Comparison of ENCODE assay signal across 30 mouse cellular contexts in the genomic region with DNA sequence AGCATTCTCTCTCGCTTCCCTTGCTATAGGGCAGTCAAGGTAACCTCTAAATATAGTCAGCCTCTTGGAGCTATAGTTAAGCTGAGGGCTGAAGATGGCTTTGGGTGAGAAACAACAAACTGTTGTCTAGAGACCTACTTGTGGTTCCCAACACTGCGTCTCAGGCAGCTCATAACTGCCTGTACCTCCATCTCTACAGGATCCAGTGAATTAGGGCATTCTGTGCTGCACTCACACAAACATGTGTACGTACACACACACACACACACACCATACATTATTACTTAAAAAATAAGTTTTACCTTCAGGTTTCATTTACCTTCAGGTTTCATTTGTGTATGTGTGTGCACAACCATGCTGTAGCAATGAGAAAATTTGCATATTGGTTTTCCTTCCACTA. TPM values are rescaled to one million over a fixed set of nuclear protein-coding genes. Genes with fewer than 3 reads are reported as not detected.
DNase-seq lines count a peak whose midpoint lies in the region; ATAC-seq lines count a peak whose summit lies in the region.
"Had no signal": no experiment of that assay in that cellular context is flagged by ENCODE, and none has a peak within 500 bp of the region (broad histone marks: within the 10 kb centered on the region; RNA-seq: fewer than 3 reads in every experiment).

No protein-coding gene starts in this region.

- peaks cover 67% of the 10 kb centered on the region for H3K36me3 ChIP-seq in hindbrain, embryonic 12.5 days
- peaks cover 90% of the 10 kb centered on the region for H3K36me3 ChIP-seq in hindbrain, embryonic 14.5 days (replicated peaks; ENCODE audit: control insufficient read depth, insufficient read depth)
- peaks cover 72% of the 10 kb centered on the region for H3K36me3 ChIP-seq in midbrain, embryonic 13.5 days
- peaks cover 87% of the 10 kb centered on the region for H3K36me3 ChIP-seq in midbrain, embryonic 10.5 days
- H3K36me3 ChIP-seq in forebrain, embryonic 16.5 days (ENCODE audit: control insufficient read depth, insufficient read depth), result peaks cover 50% of the 10 kb centered on the region
- H3K36me3 ChIP-seq in heart, embryonic 12.5 days, result peaks cover 66% of the 10 kb centered on the region

- no peak overlapping the region for H3K27ac ChIP-seq in hindbrain, embryonic 12.5 days
- H3K27ac ChIP-seq in hindbrain, embryonic 14.5 days, result no peak overlapping the region
- 0 out of 2 replicates have a peak overlapping the region, but pooled peaks have one; percentile 17 for H3K27ac ChIP-seq in midbrain, embryonic 13.5 days
- H3K27ac ChIP-seq in midbrain, embryonic 10.5 days (replicated peaks), result no peak overlapping the region
- H3K27ac ChIP-seq in forebrain, embryonic 16.5 days (ENCODE audit: low read length), result no peak overlapping the region
- H3K27ac ChIP-seq in heart, embryonic 12.5 days (ENCODE audit: poor library complexity, severe bottlenecking), result no peak overlapping the region
- H3K27ac ChIP-seq: embryonic facial prominence, embryonic 10.5 days; embryonic facial prominence, embryonic 15.5 days; heart, adult 2 months; heart, embryonic 13.5 days; intestine, embryonic 15.5 days; kidney, postnatal 0 days; limb, embryonic 15.5 days; liver, embryonic 14.5 days; neural tube, embryonic 12.5 days; stomach, postnatal 0 days had no signal

- WGBS in hindbrain, embryonic 12.5 days, result 85% methylated on average over 3 of the region's 3 CpGs
- 92% methylated on average over 3 of the region's 3 CpGs for WGBS in hindbrain, embryonic 14.5 days
- 92% methylated on average over 3 of the region's 3 CpGs for WGBS in midbrain, embryonic 13.5 days
- 95% methylated on average over 3 of the region's 3 CpGs for WGBS in midbrain, embryonic 10.5 days
- WGBS in forebrain, embryonic 16.5 days, result 96% methylated on average over 3 of the region's 3 CpGs
- WGBS in heart, embryonic 12.5 days, result 89% methylated on average over 3 of the region's 3 CpGs

- no peak overlapping the region for H3K4me2 ChIP-seq in hindbrain, embryonic 12.5 days (replicated peaks)
- no peak overlapping the region for H3K4me2 ChIP-seq in hindbrain, embryonic 14.5 days (replicated peaks)
- no peak overlapping the region for H3K4me2 ChIP-seq in midbrain, embryonic 13.5 days (replicated peaks)
- H3K4me2 ChIP-seq in forebrain, embryonic 16.5 days (ENCODE audit: low read length), result no peak overlapping the region
- no peak overlapping the region for H3K4me2 ChIP-seq in heart, embryonic 12.5 days
- H3K4me2 ChIP-seq: embryonic facial prominence, embryonic 15.5 days; heart, embryonic 13.5 days; intestine, embryonic 15.5 days; limb, embryonic 15.5 days; lung, embryonic 14.5 days; neural tube, embryonic 12.5 days had no signal

- H3K4me1 ChIP-seq in hindbrain, embryonic 12.5 days, result no peaks in the 10 kb centered on the region
- H3K4me1 ChIP-seq in hindbrain, embryonic 14.5 days (replicated peaks; ENCODE audit: control insufficient read depth, insufficient read depth, low read length), result no peaks in the 10 kb centered on the region
- H3K4me1 ChIP-seq in midbrain, embryonic 13.5 days (replicated peaks), result no peaks in the 10 kb centered on the region
- no peaks in the 10 kb centered on the region for H3K4me1 ChIP-seq in midbrain, embryonic 10.5 days
- no peaks in the 10 kb centered on the region for H3K4me1 ChIP-seq in forebrain, embryonic 16.5 days (replicated peaks; ENCODE audit: control insufficient read depth, insufficient read depth, low read length)
- H3K4me1 ChIP-seq in heart, embryonic 12.5 days (replicated peaks), result no peaks in the 10 kb centered on the region
- H3K4me1 ChIP-seq: embryonic facial prominence, embryonic 10.5 days; embryonic facial prominence, embryonic 15.5 days; heart, embryonic 13.5 days; intestine, embryonic 15.5 days; limb, embryonic 15.5 days; neural tube, embryonic 12.5 days had no signal

- no peak for DNase-seq in hindbrain, embryonic 14.5 days (ENCODE audit: low spot score)
- DNase-seq in midbrain, embryonic 10.5 days (ENCODE audit: low spot score), result no peak
- peak; percentile 26 for DNase-seq in NIH3T3 (ENCODE audit: low read depth)
- DNase-seq: adrenal gland, adult 8-10 months; cerebellum, adult 2 months; cerebellum, postnatal 14 days; heart, adult 2 months; heart, postnatal 10 days; kidney, adult 8-10 months; layer of hippocampus, postnatal 36 days; left cerebral cortex, postnatal 4 days; lung, embryonic 14.5 days; lung, postnatal 14 days; right cerebral cortex, postnatal 4 days; thymus, adult 2 months; thymus, postnatal 36 days had no signal

- no peak overlapping the region for H3K4me3 ChIP-seq in hindbrain, embryonic 12.5 days
- no peak overlapping the region for H3K4me3 ChIP-seq in hindbrain, embryonic 14.5 days (replicated peaks; ENCODE audit: low read length)
- H3K4me3 ChIP-seq in midbrain, embryonic 13.5 days (replicated peaks), result no peak overlapping the region
- no peak overlapping the region for H3K4me3 ChIP-seq in midbrain, embryonic 10.5 days
- no peak overlapping the region for H3K4me3 ChIP-seq in forebrain, embryonic 16.5 days (replicated peaks; ENCODE audit: low read length)
- no peak overlapping the region for H3K4me3 ChIP-seq in heart, embryonic 12.5 days
- H3K4me3 ChIP-seq: embryonic facial prominence, embryonic 10.5 days; embryonic facial prominence, embryonic 15.5 days; heart, adult 2 months; heart, embryonic 13.5 days; intestine, embryonic 15.5 days; limb, embryonic 15.5 days; neural tube, embryonic 12.5 days had no signal

- H3K9me3 ChIP-seq in hindbrain, embryonic 12.5 days (replicated peaks), result no peaks in the 10 kb centered on the region
- H3K9me3 ChIP-seq in hindbrain, embryonic 14.5 days (ENCODE audit: control insufficient read depth, low read length), result no peaks in the 10 kb centered on the region
- no peaks in the 10 kb centered on the region for H3K9me3 ChIP-seq in midbrain, embryonic 13.5 days
- H3K9me3 ChIP-seq in midbrain, embryonic 10.5 days (replicated peaks), result no peaks in the 10 kb centered on the region
- no peaks in the 10 kb centered on the region for H3K9me3 ChIP-seq in forebrain, embryonic 16.5 days (ENCODE audit: control insufficient read depth, low read length)
- H3K9me3 ChIP-seq in heart, embryonic 12.5 days (replicated peaks), result no peaks in the 10 kb centered on the region
- H3K9me3 ChIP-seq: embryonic facial prominence, embryonic 10.5 days; embryonic facial prominence, embryonic 15.5 days; intestine, embryonic 15.5 days; limb, embryonic 15.5 days; neural tube, embryonic 12.5 days had no signal

- 0 out of 2 replicates have a peak, but pooled peaks have one; percentile 16 for ATAC-seq in hindbrain, embryonic 12.5 days (ENCODE audit: low FRiP score)
- ATAC-seq in hindbrain, embryonic 14.5 days (ENCODE audit: low FRiP score), result no peak
- ATAC-seq in midbrain, embryonic 13.5 days, result no peak
- peak; percentile 11; the same call in 1 of the 2 replicates for ATAC-seq in forebrain, embryonic 16.5 days
- no peak for ATAC-seq in heart, embryonic 12.5 days (ENCODE audit: insufficient number of reproducible peaks, low FRiP score)
- ATAC-seq: intestine, embryonic 15.5 days had no signal

- no peaks in the 10 kb centered on the region for H3K27me3 ChIP-seq in hindbrain, embryonic 12.5 days
- H3K27me3 ChIP-seq in hindbrain, embryonic 14.5 days (ENCODE audit: control insufficient read depth, insufficient read depth, low read length), result no peaks in the 10 kb centered on the region
- no peaks in the 10 kb centered on the region for H3K27me3 ChIP-seq in midbrain, embryonic 13.5 days
- no peaks in the 10 kb centered on the region for H3K27me3 ChIP-seq in midbrain, embryonic 10.5 days (ENCODE audit: low read depth, poor library complexity, severe bottlenecking)
- no peaks in the 10 kb centered on the region for H3K27me3 ChIP-seq in forebrain, embryonic 16.5 days (replicated peaks; ENCODE audit: control insufficient read depth, insufficient read depth, low read length)
- no peaks in the 10 kb centered on the region for H3K27me3 ChIP-seq in heart, embryonic 12.5 days (replicated peaks)
- H3K27me3 ChIP-seq: CH12.LX; embryonic facial prominence, embryonic 15.5 days; heart, embryonic 13.5 days; intestine, embryonic 15.5 days; limb, embryonic 15.5 days; neural tube, embryonic 12.5 days had no signal

- no peak overlapping the region for H3K9ac ChIP-seq in hindbrain, embryonic 12.5 days
- H3K9ac ChIP-seq in hindbrain, embryonic 14.5 days, result no peak overlapping the region
- H3K9ac ChIP-seq in midbrain, embryonic 13.5 days (replicated peaks), result no peak overlapping the region
- no peak overlapping the region for H3K9ac ChIP-seq in forebrain, embryonic 16.5 days (replicated peaks; ENCODE audit: low read depth, low read length)
- H3K9ac ChIP-seq in heart, embryonic 12.5 days, result no peak overlapping the region
- H3K9ac ChIP-seq: embryonic facial prominence, embryonic 15.5 days; heart, embryonic 13.5 days; intestine, embryonic 15.5 days; limb, embryonic 15.5 days; liver, embryonic 14.5 days; lung, embryonic 14.5 days; neural tube, embryonic 12.5 days had no signal

RNA-seq across cellular contexts. Expression of a gene that starts 25.5 kb away (rescaled TPM):
- polyA plus RNA-seq in hindbrain, embryonic 12.5 days (2016; fragmentation: Nextera tagmentation; extraction: Ambion mirVana), result 137 and 149 TPM in 2 replicates
- polyA plus RNA-seq in hindbrain, embryonic 14.5 days (2014; fragmentation: Nextera tagmentation; extraction: Ambion mirVana), result 180 and 206 TPM in 2 replicates
- polyA plus RNA-seq in midbrain, embryonic 13.5 days (2015; fragmentation: Nextera tagmentation; extraction: Ambion mirVana), result 147 and 158 TPM in 2 replicates
- polyA plus RNA-seq in midbrain, embryonic 10.5 days (2016; fragmentation: Nextera tagmentation; extraction: Ambion mirVana), result 129 and 148 TPM in 2 replicates
- 145 and 152 TPM in 2 replicates for polyA plus RNA-seq in forebrain, embryonic 16.5 days (2015; fragmentation: Nextera tagmentation; extraction: Ambion mirVana)
- 47.5 and 50.8 TPM in 2 replicates for polyA plus RNA-seq in heart, embryonic 12.5 days (2016; fragmentation: Nextera tagmentation; extraction: Ambion mirVana)

Comparison
In these comparisons a context has a peak if more than half of its experiments do, and no peak if none do; other contexts are left out.
1. ATAC-seq: peak in hindbrain, embryonic 12.5 days (single experiment) and forebrain, embryonic 16.5 days (single experiment); none in hindbrain, embryonic 14.5 days (single experiment), midbrain, embryonic 13.5 days (single experiment) and heart, embryonic 12.5 days (single experiment).